Mouse (Mus musculus) midbrain, embryonic 13.5 days (tissue): ENCODE measurements around the gene Bap1. TPM values are rescaled to one million over a fixed set of nuclear protein-coding genes. Genes with fewer than 3 reads are reported as not detected.

ENCODE experiments used
- ATAC-seq: fragments of 200-750 bp; cut with Nextera tagmentation; 2 replicates; pipeline ENCODE4 v1.8.0; 2017; ENCODE audit warnings: mild to moderate bottlenecking, moderate TSS enrichment, moderate library complexity
- H3K27ac ChIP-seq: fragments of 300-500 bp; sonication (generic); 2 replicates; pipeline ENCODE4 v1.5.1; 2015; ENCODE audit warnings: inconsistent platforms, mild to moderate bottlenecking, moderate library complexity
- H3K27me3 ChIP-seq: fragments of 300-500 bp; sonication (generic); 2 replicates; pipeline ENCODE4 v1.6.1; 2015; ENCODE audit warnings: mild to moderate bottlenecking, inconsistent platforms
- H3K36me3 ChIP-seq: fragments of 300-500 bp; sonication (generic); 2 replicates; pipeline ENCODE4 v1.6.1; 2015; ENCODE audit warnings: mild to moderate bottlenecking, inconsistent platforms
- H3K4me1 ChIP-seq: fragments of 300-500 bp; sonication (generic); replicated peaks from 2 replicates; pipeline ENCODE4 v1.6.1; 2015; ENCODE audit warnings: inconsistent platforms
- H3K4me2 ChIP-seq: fragments of 300-500 bp; sonication (generic); replicated peaks from 2 replicates; pipeline ENCODE4 v1.6.1; 2015; ENCODE audit warnings: moderate library complexity, mild to moderate bottlenecking, inconsistent platforms
- H3K4me3 ChIP-seq: fragments of 300-500 bp; sonication (generic); replicated peaks from 2 replicates; pipeline ENCODE4 v1.5.1; 2015; ENCODE audit warnings: mild to moderate bottlenecking, inconsistent platforms
- H3K9ac ChIP-seq: fragments of 300-500 bp; sonication (generic); replicated peaks from 2 replicates; pipeline ENCODE4 v1.6.1; 2015; ENCODE audit warnings: mild to moderate bottlenecking, inconsistent platforms
- H3K9me3 ChIP-seq: fragments of 300-500 bp; sonication (generic); 2 replicates; pipeline ENCODE4 v1.6.1; 2016; ENCODE audit warnings: mild to moderate bottlenecking, inconsistent platforms
- WGBS: fragments of 180-500 bp; shearing (Covaris S2); methylation state at CpG from one replicate; pipeline ENCODE4 v1.1.7; 2015; 5-methylcytosine and 5-hydroxymethylcytosine counted together
- polyA plus RNA-seq: library from polyadenylated mRNA; unstranded; fragments of >200 nt; fragmentation: Nextera tagmentation; extraction: Ambion mirVana; gene quantifications from 2 replicates; pipeline ENCODE4 v1.2.1, GENCODE M21; 2015

Gene Bap1
- polyA plus RNA-seq, 1 experiment from 2014 or later: 133 TPM

GRCm38 (mm10) chr14:31237101-31237882 lies 14.0 kb upstream of the Bap1 start:
- no peak overlapping the region for H3K4me2 ChIP-seq
- no peaks in the 10 kb centered on the region for H3K9me3 ChIP-seq
- H3K27ac ChIP-seq: no peak overlapping the region
- no peaks in the 10 kb centered on the region for H3K36me3 ChIP-seq
- H3K4me3 ChIP-seq: no peak overlapping the region
- no peak for ATAC-seq
- H3K4me1 ChIP-seq: 0 out of 2 replicates have a peak, but pooled peaks cover 3% of the 10 kb centered on the region
- WGBS: 83% methylated on average over 7 of the region's 7 CpGs
- no peak overlapping the region for H3K9ac ChIP-seq
- H3K27me3 ChIP-seq: no peaks in the 10 kb centered on the region

DNA sequence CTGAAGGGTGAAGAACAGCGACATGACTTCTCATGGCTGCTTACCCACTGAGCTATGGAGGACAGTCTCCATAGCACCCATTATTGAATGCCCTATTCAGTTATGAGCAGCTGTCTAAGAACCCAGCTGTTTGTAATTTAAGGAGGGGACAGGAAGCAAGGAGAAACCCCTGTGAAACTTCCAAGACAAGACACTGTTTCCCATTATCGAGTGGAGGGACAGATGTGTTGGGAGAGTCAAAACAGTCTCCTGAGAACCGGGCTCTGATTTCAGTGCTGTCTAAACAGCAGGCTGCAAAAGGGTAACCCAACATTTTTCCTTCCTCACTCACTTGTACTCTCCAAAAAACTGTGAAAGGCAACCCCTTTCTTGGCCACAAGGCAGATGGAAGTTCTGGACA lies 10.7 kb upstream of the Bap1 start:
- no peak overlapping the region for H3K9ac ChIP-seq
- H3K27me3 ChIP-seq: no peaks in the 10 kb centered on the region
- H3K27ac ChIP-seq: no peak overlapping the region
- H3K4me1 ChIP-seq: no peaks in the 10 kb centered on the region
- ATAC-seq: no peak
- H3K9me3 ChIP-seq: no peaks in the 10 kb centered on the region
- WGBS: 82% methylated on average over 3 of the region's 3 CpGs
- H3K4me2 ChIP-seq: no peak overlapping the region
- H3K36me3 ChIP-seq: no peaks in the 10 kb centered on the region
- no peak overlapping the region for H3K4me3 ChIP-seq

- ATAC-seq: no peak
- Histone ChIP-seq H3K27me3 (no peaks in the 10 kb centered on the region), H3K9ac (no peak overlapping the region), H3K36me3 (no peaks in the 10 kb centered on the region), H3K4me1 (no peaks in the 10 kb centered on the region), H3K27ac (no peak overlapping the region), H3K9me3 (no peaks in the 10 kb centered on the region), H3K4me2 (no peak overlapping the region), H3K4me3 (no peak overlapping the region)
- WGBS: 80% methylated on average over 1 of the region's 1 CpGs
Observed at GRCm38 (mm10) chr14:31244777-31245176, 6.5 kb upstream of the Bap1 start.

DNA sequence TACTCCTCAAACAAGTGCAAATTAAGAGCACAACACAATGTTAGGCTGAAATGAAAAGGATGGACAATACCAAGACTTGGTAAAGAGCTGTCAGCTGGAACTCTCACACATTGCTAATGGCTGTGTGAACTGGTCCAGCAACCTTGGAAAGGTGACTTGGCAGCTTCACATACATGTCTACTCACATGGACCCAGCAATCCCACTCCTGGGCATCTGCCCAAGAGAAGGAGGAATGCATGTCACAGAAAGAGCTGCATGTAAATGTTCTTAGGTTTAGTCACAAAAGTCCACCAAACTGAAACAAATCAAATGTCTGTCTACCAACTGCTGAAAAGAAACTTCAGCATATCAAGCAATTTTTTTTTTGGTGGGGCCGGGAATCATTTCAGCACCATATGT lies 5.3 kb upstream of the Bap1 start:
- H3K4me2 ChIP-seq: no peak overlapping the region
- H3K4me1 ChIP-seq: peaks cover 5% of the 10 kb centered on the region
- no peak overlapping the region for H3K27ac ChIP-seq
- no peaks in the 10 kb centered on the region for H3K27me3 ChIP-seq
- 91% methylated on average over 1 of the region's 1 CpGs for WGBS
- H3K36me3 ChIP-seq: no peaks in the 10 kb centered on the region
- no peak overlapping the region; the same call in 1 of the 2 replicates for H3K9ac ChIP-seq
- H3K4me3 ChIP-seq: no peak overlapping the region
- ATAC-seq: no peak
- no peaks in the 10 kb centered on the region for H3K9me3 ChIP-seq

- no peak overlapping the region for H3K27ac ChIP-seq
- WGBS: 95% methylated on average over 6 of the region's 6 CpGs
- H3K4me1 ChIP-seq: peaks cover 19% of the 10 kb centered on the region
- H3K36me3 ChIP-seq: peaks cover 6% of the 10 kb centered on the region
- H3K27me3 ChIP-seq: no peaks in the 10 kb centered on the region
- H3K4me3 ChIP-seq: no peak overlapping the region
- no peak overlapping the region for H3K9ac ChIP-seq
- H3K4me2 ChIP-seq: no peak overlapping the region
- no peak for ATAC-seq
- no peaks in the 10 kb centered on the region for H3K9me3 ChIP-seq
Observed at GRCm38 (mm10) chr14:31248396-31248795, 2.9 kb upstream of the Bap1 start.

GRCm38 (mm10) chr14:31250222-31251083 lies 797 bp upstream of the Bap1 start:
- Histone ChIP-seq H3K4me3 (peak overlapping the region; percentile 86), H3K27me3 (no peaks in the 10 kb centered on the region)
- peak; percentile 22 for ATAC-seq

DNA sequence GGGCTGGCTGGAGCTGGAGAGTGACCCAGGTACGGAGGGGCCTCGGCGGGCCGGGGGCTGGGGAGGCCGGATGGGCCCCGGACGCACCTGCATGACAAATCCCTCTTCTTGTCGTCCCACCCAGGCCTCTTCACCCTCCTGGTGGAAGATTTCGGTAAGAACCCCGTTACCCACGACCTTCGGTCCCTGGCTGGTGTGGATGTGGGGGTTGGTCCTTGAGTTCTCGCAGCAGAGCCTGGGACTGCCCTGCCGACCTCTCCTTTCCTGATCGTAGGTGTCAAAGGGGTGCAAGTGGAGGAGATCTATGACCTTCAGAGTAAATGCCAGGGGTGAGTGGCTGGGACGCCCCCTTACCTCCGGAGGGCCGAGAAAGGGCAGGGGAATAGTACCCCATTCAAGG lies 376 bp downstream of the Bap1 start:
- peak overlapping the region; percentile 98 for H3K9ac ChIP-seq
- H3K9me3 ChIP-seq: no peaks in the 10 kb centered on the region
- H3K4me2 ChIP-seq: peak overlapping the region; percentile 86
- H3K4me3 ChIP-seq: peak overlapping the region; percentile 86
- H3K4me1 ChIP-seq: peaks cover 19% of the 10 kb centered on the region
- WGBS: 2% methylated on average over 18 of the region's 18 CpGs
- H3K27ac ChIP-seq: peak overlapping the region; percentile 93; the same call in 1 of the 2 replicates
- no peak; the same call in 1 of the 2 replicates for ATAC-seq
- H3K27me3 ChIP-seq: no peaks in the 10 kb centered on the region
- peaks cover 38% of the 10 kb centered on the region for H3K36me3 ChIP-seq

More at GRCm38 (mm10) chr14:31250222-31251083, 797 bp upstream of the Bap1 start:
- peaks cover 27% of the 10 kb centered on the region for H3K36me3 ChIP-seq
- peak overlapping the region; percentile 93 for H3K27ac ChIP-seq
- 20% methylated on average over 38 of the region's 38 CpGs for WGBS
- H3K9ac ChIP-seq: peak overlapping the region; percentile 98
- H3K9me3 ChIP-seq: no peaks in the 10 kb centered on the region
- peaks cover 19% of the 10 kb centered on the region for H3K4me1 ChIP-seq
- peak overlapping the region; percentile 86 for H3K4me2 ChIP-seq

DNA sequence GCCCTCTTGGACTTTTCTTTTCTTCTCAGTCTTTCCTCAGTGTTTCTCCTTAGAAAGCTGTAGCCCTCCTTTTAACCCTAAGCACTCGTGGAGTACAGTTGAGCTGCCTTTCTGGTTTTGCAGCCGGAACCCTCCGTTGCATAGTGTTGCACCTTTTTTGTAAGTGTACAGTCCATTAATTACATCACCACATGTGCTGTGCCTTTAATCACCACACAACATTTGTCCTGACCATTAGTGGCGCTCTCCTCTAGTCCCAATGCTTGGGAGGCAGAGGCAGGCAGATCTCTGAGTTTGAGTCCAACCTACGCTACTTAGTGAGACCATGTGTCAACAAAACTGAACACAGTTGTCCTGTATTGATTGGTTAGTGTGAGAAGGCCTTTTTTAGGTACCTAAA lies 841 bp downstream of the Bap1 start:
- H3K36me3 ChIP-seq: peaks cover 43% of the 10 kb centered on the region
- no peaks in the 10 kb centered on the region for H3K9me3 ChIP-seq
- no peak for ATAC-seq
- H3K4me2 ChIP-seq: peak overlapping the region; percentile 86
- H3K4me1 ChIP-seq: peaks cover 19% of the 10 kb centered on the region
- 91% methylated on average over 5 of the region's 5 CpGs for WGBS
- no peaks in the 10 kb centered on the region for H3K27me3 ChIP-seq
- 0 out of 2 replicates have a peak overlapping the region, but pooled peaks have one; percentile 93 for H3K27ac ChIP-seq
- H3K4me3 ChIP-seq: peak overlapping the region; percentile 86
- H3K9ac ChIP-seq: peak overlapping the region; percentile 98

DNA sequence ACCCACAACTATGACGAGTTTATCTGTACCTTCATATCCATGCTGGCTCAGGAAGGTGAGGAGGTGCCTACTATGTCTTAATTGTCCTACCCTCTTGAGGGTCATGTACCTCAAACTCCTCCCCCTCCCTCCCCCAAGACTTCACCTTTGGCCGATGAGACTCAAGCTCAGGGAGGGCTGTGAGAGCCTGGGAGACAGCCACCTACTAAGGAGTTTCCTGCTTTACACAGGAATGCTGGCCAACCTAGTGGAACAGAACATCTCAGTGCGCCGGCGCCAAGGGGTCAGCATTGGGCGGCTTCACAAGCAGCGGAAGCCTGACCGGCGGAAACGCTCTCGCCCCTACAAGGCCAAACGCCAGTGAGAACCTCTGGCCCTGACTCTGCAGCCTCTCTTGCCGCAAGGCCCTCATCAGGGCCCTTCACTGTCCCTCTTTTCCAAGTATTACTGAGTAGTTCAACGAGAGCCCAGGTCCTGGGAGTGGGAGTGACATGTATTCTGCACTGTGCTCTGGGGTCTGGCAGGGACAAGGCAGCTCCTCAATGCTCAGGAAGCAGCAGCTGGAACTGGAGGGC lies 7.3 kb downstream of the Bap1 start:
- Histone ChIP-seq H3K27ac (no peak overlapping the region), H3K36me3 (peaks cover 98% of the 10 kb centered on the region), H3K4me3 (no peak overlapping the region), H3K4me2 (no peak overlapping the region), H3K27me3 (no peaks in the 10 kb centered on the region), H3K4me1 (no peaks in the 10 kb centered on the region), H3K9ac (no peak overlapping the region), H3K9me3 (no peaks in the 10 kb centered on the region)
- WGBS: 95% methylated on average over 14 of the region's 14 CpGs
- no peak for ATAC-seq

GRCm38 (mm10) chr14:31260374-31260773 lies 9.1 kb downstream of the Bap1 start:
- ATAC-seq: no peak
- H3K4me3 ChIP-seq: no peak overlapping the region
- no peaks in the 10 kb centered on the region for H3K4me1 ChIP-seq
- H3K36me3 ChIP-seq: peaks cover 81% of the 10 kb centered on the region
- H3K9ac ChIP-seq: no peak overlapping the region
- WGBS: 97% methylated on average over 4 of the region's 4 CpGs
- H3K4me2 ChIP-seq: no peak overlapping the region
- no peaks in the 10 kb centered on the region for H3K9me3 ChIP-seq
- no peak overlapping the region for H3K27ac ChIP-seq
- no peaks in the 10 kb centered on the region for H3K27me3 ChIP-seq

DNA sequence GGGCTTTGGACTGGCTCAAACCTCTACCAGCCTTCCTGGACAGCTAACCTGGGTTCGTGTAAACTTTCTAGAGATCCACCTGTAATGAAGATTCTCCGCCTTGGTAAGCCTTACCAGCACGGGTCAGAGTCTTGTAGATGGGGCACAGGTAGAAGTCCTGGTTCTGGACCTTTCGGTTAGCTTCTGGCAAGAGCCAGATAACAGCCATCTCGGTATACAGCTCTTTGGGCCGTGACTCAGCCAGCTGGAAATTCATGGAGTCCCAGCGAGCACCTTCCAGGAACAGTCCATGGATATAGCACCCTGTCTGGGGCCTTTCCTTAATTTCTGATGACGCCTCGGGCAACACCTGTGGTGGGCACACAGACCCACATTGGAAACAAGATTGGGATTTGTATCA lies 9.7 kb downstream of the Bap1 start:
- Histone ChIP-seq H3K36me3 (peaks cover 76% of the 10 kb centered on the region), H3K27me3 (no peaks in the 10 kb centered on the region), H3K4me3 (no peak overlapping the region), H3K9me3 (no peaks in the 10 kb centered on the region), H3K4me1 (no peaks in the 10 kb centered on the region), H3K9ac (no peak overlapping the region), H3K4me2 (no peak overlapping the region), H3K27ac (no peak overlapping the region)
- 95% methylated on average over 9 of the region's 9 CpGs for WGBS
- ATAC-seq: no peak

- 88% methylated on average over 11 of the region's 11 CpGs for WGBS
- H3K4me2 ChIP-seq: no peak overlapping the region
- ATAC-seq: no peak
- no peak overlapping the region for H3K4me3 ChIP-seq
- no peak overlapping the region for H3K9ac ChIP-seq
- H3K4me1 ChIP-seq: peaks cover 29% of the 10 kb centered on the region
- peaks cover 9% of the 10 kb centered on the region for H3K36me3 ChIP-seq
- H3K27ac ChIP-seq: peak overlapping the region; percentile 83
- H3K27me3 ChIP-seq: no peaks in the 10 kb centered on the region
- H3K9me3 ChIP-seq: no peaks in the 10 kb centered on the region
Observed at GRCm38 (mm10) chr14:31267649-31268048, 16.4 kb downstream of the Bap1 start.
